Mouse (Mus musculus) kidney, adult 9 months (tissue): Measurements from ENCODE around the gene Pip4k2a.

Source experiments
- DNase-seq: peaks from one replicate; pipeline ENCODE4 v3.0.0; 2022

Gene Pip4k2a

DNA sequence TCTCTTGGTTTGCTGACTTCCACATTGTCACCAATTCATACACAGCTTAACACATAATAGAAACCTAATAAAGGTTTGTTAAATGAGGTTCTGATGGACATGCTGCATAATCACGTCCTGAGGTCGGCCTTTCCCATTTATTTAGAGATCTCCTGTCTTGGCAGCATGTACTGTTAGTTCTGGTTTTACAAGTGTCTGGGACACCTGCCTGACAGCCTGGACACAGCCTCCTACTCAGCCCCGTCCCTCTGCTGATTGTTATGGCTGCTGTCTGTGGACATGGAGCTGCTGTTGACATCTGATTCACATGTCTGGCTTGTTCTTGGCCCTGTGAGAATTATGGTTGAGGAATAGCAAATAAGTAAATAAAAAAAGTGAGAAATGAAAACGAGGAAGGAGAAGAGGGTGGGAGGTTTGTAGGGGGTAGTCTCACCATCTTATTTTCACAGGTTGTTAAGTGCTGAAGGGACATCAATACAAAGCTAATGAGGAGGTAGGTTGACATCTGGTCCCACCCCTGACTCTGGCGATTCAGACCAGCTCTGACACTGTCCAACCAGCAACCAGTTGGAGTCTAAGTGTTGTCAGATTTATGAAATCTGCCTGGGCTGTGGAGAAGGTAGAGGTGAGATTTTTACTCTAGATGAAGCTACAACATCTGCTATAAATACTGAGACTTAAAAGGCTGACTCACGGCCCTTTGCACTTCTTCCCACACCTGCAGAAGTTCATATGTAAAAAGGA lies 166.7 kb downstream of the Pip4k2a start:
- no peak for DNase-seq

DNA sequence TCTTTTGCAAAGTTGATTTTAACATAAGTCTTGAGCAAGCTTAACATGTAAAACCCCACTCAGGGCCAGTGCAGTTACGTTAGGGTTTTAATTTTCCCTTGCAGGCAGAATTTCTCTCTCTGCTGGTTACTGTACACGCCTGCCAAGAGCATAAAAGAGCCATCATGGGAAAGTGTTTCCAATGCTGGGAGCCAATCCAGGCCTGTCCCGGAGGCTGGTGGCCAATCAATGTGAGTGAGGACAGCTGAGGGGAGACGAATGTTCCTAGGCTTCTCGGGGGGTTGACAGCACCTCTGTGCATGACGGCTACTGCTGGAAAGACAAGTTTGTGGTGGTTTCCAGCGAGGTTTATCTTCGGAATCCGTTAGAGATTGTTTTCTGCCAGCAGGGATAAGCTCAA lies 175.2 kb downstream of the Pip4k2a start:
- peak; percentile 21 for DNase-seq

DNA sequence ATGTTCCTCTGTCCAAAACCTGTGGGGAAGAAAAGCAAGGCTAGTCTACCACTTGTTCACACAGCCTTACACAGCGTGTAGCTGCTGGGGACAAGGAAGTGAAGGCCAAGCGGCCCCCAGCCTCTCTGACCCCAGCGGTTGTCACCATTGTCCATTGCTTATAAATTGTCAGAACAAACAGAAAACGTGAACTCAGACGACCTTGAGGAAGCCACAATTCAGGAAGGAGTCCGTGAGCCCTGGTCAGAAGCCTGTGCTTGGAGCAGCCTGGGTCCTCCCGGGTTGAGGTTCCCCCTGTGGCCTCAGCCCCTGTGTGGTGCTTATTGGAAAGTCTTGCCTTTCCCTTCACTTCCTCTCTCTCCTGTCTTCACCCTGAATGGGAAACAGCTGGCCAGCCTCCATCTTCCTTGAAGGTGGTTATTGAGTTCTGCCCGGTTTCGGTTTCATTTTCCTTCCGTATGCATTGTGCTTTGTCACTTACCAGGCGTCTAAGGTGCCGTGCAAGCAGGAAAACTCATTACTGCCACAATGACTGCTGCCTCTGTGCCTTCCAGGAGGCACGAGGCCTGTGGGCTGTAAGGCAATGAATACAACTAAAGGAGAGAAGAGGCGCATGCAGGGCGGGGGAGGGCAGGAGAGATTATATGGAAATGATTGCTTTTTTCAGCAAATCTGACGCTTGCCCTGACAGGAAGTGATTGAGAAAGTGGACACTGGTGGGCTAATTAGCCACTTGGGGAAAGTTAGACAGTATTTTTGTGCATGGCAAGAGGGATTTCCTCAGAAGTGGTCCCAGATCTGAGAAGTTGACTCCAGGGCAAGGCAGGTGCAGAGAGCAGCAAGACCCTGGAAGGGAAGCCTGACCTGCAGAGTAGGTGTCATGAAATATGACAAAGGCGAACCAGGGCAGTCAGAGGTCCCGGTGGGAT lies 176.2 kb downstream of the Pip4k2a start:
- peak; percentile 70 for DNase-seq

DNA sequence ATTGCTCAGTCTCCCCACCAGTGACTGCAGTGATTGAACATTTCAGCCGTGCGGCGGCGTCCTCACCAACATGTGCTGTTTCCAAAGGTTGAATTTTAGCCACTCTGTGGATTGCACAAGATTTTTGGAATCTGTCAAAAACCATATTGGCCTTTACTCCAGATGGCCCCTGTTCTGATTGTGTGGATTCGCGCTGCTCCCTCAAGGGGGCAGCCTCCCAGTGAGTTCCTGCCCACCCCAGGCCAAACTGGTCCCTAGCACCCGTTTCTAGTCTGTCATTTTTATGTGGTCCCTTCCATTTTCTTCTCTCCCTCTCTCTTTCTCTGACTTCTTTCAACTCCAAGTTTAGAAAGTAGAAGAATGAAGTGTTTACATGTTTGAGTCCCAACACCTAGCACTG lies 178.4 kb downstream of the Pip4k2a start:
- no peak for DNase-seq

DNA sequence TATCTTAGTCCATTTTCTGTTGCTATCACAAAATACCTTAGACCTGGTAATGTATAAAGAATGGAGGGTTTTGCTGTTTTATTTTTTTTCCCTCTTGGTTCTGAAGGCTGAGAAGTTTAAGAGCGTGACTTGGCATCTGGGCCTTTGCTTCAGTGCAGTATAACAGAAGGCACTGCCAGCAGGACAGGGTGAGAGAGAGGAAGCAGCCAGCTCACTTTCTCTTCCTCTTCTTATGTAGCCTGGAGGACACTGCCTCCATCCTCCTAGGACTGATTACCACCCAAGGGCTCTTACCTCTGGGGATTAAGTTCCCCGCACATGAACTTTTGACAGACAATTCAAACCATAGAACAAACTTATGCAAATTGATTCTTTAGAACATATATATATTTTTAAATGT lies 181.9 kb downstream of the Pip4k2a start:
- DNase-seq, result no peak

DNA sequence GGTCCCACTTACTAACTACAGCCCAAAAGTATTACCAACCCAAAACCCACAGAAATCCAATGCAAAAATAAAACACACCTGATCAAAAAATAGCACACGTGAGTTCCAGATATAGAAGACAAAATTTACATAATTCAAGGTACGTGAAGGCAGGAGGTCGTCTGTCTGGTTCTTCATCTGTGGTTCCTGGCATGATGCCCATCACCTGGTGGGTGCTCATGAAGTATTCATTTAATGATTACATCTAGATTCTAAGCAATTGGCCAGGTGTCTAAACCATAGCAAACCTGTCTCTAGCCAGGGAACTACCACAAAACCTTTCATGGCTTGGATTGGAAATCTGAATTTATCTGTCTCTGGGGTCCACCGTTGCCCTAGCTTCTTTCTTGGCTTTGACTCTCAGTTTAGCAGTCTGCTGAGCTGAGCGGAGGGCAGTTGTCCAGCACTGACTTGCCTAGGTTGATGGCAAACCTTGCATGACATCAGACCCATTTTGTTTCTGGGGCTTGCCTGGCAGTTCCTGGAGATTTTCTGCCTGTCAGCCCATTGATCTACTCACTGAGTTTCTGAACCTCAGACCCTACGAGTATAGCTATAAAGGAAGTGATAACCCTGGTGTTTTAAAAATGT lies 182.5 kb downstream of the Pip4k2a start:
- DNase-seq, result no peak

DNA sequence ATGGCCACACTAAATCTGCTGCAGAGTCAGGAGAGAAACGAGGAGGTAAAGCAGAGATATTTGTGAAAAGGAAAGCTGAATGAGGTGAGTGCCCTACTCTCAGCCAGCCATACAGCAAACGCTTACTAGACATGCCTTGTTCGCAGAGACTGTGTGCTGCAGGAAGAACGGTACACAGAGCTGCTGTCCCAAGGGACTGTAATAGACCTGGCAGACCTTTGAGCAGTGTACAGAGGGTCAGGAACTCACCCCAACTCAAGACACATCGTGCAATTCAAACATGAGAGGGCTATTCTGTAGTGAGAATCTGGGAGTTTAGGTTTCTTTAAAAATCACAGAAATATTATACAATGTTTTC lies 183.5 kb downstream of the Pip4k2a start:
- no peak for DNase-seq

DNA sequence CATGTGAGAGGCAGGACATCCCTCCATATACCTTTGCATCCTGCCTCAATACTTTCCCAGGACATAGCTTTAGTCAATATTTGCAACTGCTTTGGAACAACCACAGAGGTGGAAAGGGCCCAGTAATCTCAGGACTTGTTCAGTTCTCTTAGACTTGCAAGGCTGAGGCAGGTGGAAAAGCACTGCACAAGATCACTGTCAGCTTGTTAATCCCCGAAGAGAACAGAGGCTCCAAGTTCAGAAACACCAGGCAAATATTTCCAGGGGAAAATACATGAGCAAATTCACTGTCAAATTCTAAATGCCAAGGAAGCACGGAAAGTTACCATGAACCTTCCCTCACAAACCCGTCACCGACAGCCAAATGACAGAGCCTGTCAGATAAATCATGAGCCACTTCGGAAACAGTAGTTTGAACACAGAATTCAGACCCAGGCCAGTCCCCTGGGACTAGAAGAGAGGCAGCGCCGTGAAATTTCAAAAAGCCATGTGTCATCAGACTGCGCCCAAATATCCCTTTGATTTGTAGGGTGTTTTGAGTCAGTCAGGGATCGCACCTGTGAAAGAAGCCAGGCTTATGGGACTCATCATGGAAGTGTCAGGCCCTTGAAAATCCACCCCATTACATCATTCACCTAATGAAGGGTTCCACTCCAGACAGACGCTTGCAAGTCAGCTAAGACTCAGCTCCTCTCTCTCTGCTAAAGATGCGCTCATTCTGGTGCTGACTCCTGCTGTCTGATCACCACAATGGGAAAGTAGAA lies 184.1 kb downstream of the Pip4k2a start:
- no peak for DNase-seq

DNA sequence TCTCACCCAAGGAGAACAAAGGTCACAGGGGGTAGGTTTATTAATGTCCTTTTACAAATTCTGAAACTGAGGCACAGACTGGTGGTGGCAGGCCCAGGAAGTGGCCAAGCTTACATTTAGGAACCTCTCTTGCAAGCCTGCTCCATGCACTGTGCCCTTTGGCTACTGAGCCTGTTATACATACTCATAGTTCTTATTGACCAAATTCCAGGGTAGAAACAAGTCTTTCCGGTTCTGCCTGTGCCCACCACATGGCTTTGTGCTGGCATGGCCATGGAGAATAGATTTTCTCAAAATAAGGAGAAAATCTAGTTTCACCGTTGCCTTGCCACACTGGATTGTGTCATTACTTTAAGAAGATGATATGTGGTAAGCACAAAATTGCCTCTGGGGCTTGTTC lies 190.0 kb downstream of the Pip4k2a start:
- no peak for DNase-seq

DNA sequence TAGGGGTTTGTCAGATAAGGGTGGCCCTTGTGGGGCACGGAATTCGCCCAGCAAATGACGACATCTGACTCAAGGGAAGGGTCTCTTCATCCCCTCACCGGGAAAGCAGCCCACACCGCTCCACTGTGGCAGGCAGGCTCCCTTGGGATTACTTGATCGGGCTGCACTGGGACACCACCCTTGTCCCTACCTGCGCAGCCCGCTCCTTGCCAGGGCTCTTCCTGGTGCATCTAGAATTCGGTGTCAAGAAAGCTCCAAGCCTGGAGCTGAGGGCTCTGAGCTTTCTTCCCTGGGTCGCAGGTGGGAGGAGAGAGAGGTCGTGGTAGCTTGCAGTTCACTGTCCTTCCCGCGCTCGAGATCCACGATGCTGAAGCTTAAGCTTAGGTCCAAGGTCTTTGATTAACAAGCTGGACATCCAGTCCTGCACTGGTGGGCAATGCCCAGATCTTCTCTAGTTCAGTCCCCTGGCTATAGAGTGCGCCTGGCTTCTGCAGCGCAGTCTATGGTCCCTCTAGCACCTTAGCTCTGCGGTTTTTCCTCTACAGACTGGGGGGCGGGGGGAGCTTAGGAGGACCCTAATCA lies 196.6 kb downstream of the Pip4k2a start:
- DNase-seq, result no peak

DNA sequence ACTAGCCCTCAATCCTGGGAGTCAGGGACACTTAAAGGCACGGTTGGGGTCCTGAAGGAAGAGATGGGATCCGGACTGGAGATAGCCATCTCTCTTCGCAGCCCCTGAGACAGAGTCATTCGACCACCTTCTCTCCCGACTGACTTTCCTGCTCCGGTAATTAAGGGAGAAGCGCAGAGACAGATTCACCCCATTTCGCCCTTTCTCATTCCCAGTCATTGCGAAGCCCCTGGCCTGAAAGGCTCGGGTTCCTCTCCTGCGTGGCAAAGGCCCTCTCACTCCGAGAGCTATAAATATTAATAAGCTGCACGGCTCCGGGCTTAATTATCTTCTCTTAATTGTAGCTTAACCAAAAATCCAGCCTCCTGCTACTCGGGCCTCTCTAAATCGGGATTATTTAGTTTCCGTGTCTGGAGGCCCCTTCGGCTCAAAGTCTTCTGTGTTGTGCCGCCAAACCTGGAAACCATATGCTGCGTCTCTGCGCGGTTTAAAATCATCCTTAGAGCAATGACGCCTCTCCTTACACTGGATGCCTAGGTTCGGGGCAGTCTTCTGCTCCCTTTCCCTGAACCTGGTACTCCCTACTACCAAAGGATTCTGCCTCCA lies 197.2 kb downstream of the Pip4k2a start:
- no peak for DNase-seq

DNA sequence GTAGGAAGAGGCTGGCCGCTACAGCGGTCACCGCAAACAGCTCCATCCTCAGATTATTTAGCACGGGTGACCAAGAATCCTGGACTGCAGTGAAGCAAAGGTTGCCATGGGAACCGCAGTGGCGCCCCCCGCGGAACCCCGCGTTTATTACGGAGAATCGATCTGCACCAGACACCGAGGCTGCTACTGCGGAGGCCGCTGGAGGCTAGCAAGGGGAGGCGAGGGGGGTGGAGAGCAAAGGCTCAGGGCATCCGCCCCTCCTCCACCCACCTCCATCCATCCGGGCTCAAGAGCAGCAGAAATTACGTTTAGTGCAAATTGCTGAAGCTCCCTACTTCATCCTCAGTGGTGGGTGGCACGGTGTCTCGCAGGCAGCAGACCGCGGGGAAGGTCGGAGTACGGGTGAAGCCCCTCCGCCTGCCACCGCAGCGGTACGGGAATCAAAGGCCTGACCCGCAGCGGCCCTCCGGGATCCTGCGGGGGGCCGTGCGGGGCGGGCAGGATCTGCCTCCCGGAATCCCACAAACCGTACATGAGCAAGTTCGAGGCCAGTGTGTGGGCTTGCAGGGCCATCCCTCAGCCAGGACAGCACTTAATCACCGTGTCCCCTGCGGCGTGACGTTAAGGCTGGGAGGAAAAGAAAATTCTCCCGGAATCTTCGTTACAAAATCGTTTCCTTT lies 197.8 kb downstream of the Pip4k2a start:
- DNase-seq, result no peak

DNA sequence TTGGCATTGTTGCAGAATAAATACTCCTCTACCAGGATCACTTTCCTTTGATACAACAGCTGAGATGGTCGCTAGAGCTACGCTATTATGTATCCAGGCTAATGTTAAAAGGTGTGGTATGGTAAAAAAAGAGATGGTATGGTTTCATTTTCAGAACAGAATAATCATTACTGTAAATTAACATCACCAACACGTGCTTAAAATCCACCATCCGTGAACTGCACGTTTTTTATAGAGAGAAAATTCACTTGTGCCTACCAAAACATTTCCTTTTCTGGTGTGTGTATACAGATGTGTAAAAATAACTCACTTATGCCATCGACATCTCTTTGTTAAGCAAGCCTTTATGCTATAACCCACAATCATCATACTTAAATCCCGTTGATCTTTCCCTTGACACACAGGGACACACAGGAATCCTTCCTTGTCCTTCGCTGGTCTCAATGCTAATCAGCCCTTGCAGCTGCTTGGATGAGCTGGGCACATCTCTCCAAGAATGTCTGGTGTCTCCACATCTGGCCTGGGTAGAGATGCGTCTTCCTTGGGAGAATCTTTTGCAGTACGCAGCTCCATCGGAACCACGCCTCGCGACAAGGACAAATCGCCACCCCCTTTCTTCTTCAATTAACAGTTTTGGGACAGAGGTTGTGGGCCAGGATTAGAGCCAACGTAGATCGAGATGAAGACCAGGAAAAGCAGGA lies 198.5 kb downstream of the Pip4k2a start:
- no peak for DNase-seq

DNA sequence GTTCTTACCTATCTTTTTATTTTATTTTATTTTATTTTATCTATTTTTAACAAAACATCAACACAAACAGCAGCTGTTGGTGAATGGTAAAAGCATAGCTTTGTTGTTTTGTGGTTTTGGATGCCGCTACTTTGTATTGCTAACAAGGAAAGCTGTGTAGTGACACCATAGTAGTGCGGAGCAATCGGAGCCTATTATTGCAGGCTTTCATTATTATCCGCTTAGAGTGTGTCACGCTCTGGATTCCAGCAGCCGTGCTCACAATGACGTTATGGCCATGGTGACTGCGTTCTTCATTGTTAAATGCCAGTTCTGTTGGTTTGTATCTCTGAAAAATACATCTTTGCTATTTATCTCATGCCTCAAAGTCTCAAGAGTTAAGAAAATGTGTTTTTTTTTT lies 200.2 kb downstream of the Pip4k2a start:
- DNase-seq, result no peak

DNA sequence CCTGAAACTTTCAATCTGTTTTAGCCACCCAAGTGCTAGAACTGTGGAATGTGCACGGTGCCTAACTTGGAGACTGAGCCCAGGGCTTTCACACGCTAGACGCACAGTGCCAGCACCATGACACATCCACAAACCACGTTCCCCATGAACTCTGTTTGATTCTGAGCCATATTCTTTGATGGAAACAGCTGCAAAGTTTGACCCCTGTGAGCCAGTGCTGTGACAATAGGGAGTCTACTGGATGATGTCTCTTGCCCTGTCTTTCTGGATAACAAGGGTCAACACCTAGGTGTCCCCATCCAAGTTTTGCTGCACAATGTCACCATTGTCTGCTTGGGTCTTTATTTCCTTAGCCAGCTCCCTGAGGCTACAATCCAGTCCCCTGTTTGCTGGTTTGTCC lies 203.7 kb downstream of the Pip4k2a start:
- no peak for DNase-seq
